Mouse (Mus musculus) forebrain, embryonic 16.5 days (tissue): ENCODE results near the gene Ndufaf2. TPM values are rescaled to one million over a fixed set of nuclear protein-coding genes. Genes with fewer than 3 reads are reported as not detected.

Experiments
- ATAC-seq: fragments of 200-750 bp; cut with Nextera tagmentation; 2 replicates; pipeline ENCODE4 v1.8.0; 2017; ENCODE audit warnings: mild to moderate bottlenecking, moderate library complexity
- H3K27ac ChIP-seq: fragments of 300-500 bp; sonication (generic); 2 replicates; pipeline ENCODE4 v1.5.1; 2014; ENCODE audit warnings: low read length, control low read depth
- H3K27me3 ChIP-seq: fragments of 300-500 bp; sonication (generic); replicated peaks from 2 replicates; pipeline ENCODE4 v1.6.1; 2014; ENCODE audit warnings: low read length; ENCODE audit not compliant: control insufficient read depth, insufficient read depth
- H3K36me3 ChIP-seq: fragments of 300-500 bp; sonication (generic); 2 replicates; pipeline ENCODE4 v1.6.1; 2014; ENCODE audit not compliant: control insufficient read depth, insufficient read depth
- H3K4me1 ChIP-seq: fragments of 300-500 bp; sonication (generic); replicated peaks from 2 replicates; pipeline ENCODE4 v1.6.1; 2014; ENCODE audit warnings: low read length; ENCODE audit not compliant: control insufficient read depth, insufficient read depth
- H3K4me2 ChIP-seq: fragments of 300-500 bp; sonication (generic); 2 replicates; pipeline ENCODE4 v1.6.1; 2014; ENCODE audit warnings: mild to moderate bottlenecking, low read length, control low read depth
- H3K4me3 ChIP-seq: fragments of 300-500 bp; sonication (generic); replicated peaks from 2 replicates; pipeline ENCODE4 v1.5.1; 2014; ENCODE audit warnings: mild to moderate bottlenecking, low read length, control low read depth
- H3K9ac ChIP-seq: fragments of 300-500 bp; sonication (generic); replicated peaks from 2 replicates; pipeline ENCODE4 v1.6.1; 2014; ENCODE audit warnings: low read depth, low read length, control low read depth
- H3K9me3 ChIP-seq: fragments of 300-500 bp; sonication (generic); 2 replicates; pipeline ENCODE4 v1.6.1; 2016; ENCODE audit warnings: low read length; ENCODE audit not compliant: control insufficient read depth
- WGBS: fragments of 180-500 bp; shearing (Covaris S2); extraction: QIAGEN DNeasy Blood & Tissue Kit; methylation state at CpG from one replicate; pipeline ENCODE4 v1.1.7; 2014; 5-methylcytosine and 5-hydroxymethylcytosine counted together
- polyA plus RNA-seq: library from polyadenylated mRNA; unstranded; fragments of >200 nt; fragmentation: Nextera tagmentation; extraction: Ambion mirVana; gene quantifications from 2 replicates; pipeline ENCODE4 v1.2.1, GENCODE M21; 2015

The Ndufaf2 gene
- polyA plus RNA-seq, 1 experiment from 2014 or later = 72.8 TPM

DNA sequence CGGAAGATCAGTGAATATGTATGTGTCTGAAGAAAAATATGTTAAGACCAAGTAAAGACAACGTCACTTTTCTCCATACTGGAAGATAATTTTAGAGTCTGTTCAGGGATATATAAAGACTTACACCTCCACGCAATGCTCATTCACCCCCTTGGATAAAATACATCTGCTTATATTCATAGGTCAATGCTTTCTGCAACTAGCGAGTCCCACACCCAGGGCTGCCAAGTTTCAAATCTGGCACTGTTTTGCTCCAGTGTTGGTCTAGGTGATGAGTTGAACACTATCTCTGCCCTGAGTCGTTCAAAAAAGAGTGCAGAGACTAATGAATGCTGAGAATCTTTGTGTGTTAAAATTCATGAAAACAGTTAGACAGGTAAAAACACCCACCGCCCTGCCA lies 47.5 kb downstream of the Ndufaf2 start:
- no peak for ATAC-seq
- Histone ChIP-seq H3K9me3 (no peaks in the 10 kb centered on the region), H3K4me2 (no peak overlapping the region), H3K36me3 (no peaks in the 10 kb centered on the region), H3K27ac (no peak overlapping the region), H3K9ac (no peak overlapping the region), H3K27me3 (no peaks in the 10 kb centered on the region), H3K4me1 (peaks cover 10% of the 10 kb centered on the region), H3K4me3 (no peak overlapping the region)
- WGBS = 90% methylated on average over 6 of the region's 6 CpGs

GRCm38 (mm10) chr13:108100700-108101099 lies 57.7 kb downstream of the Ndufaf2 start:
- no peaks in the 10 kb centered on the region for H3K4me1 ChIP-seq
- no peak overlapping the region for H3K9ac ChIP-seq
- no peaks in the 10 kb centered on the region for H3K36me3 ChIP-seq
- no peaks in the 10 kb centered on the region for H3K27me3 ChIP-seq
- WGBS = 78% methylated on average over 2 of the region's 2 CpGs
- no peak for ATAC-seq
- H3K4me3 ChIP-seq = no peak overlapping the region
- H3K27ac ChIP-seq = no peak overlapping the region
- H3K9me3 ChIP-seq = no peaks in the 10 kb centered on the region
- H3K4me2 ChIP-seq = no peak overlapping the region

DNA sequence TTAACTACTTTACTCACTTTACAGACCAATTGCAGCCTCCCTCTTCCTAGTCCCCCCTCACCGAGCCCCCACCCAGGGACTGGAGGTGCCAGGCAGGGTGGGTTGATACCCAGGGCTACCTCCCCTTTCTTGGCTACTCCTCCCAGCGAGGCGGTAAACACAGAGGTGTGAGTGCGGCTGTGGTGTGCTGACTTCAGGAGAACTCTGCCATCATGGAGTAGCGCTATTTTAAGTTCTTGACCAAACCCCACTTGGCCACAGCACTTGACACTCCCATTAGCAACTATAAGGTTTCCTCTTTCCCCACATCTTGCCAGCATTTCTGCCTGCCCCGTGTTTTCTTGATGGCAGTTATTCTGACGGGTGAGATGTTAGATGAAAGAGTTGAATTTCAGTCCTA lies 62.0 kb downstream of the Ndufaf2 start:
- no peaks in the 10 kb centered on the region for H3K27me3 ChIP-seq
- H3K4me1 ChIP-seq = no peaks in the 10 kb centered on the region
- no peaks in the 10 kb centered on the region for H3K36me3 ChIP-seq
- no peak overlapping the region for H3K27ac ChIP-seq
- no peak overlapping the region for H3K9ac ChIP-seq
- H3K4me2 ChIP-seq = no peak overlapping the region
- WGBS = 84% methylated on average over 7 of the region's 7 CpGs
- H3K9me3 ChIP-seq = no peaks in the 10 kb centered on the region
- no peak overlapping the region for H3K4me3 ChIP-seq
- ATAC-seq = no peak

GRCm38 (mm10) chr13:108095617-108096016 lies 62.8 kb downstream of the Ndufaf2 start:
- H3K4me3 ChIP-seq = no peak overlapping the region
- no peaks in the 10 kb centered on the region for H3K4me1 ChIP-seq
- H3K36me3 ChIP-seq = no peaks in the 10 kb centered on the region
- peak; percentile 67 for ATAC-seq
- no peaks in the 10 kb centered on the region for H3K9me3 ChIP-seq
- no peak overlapping the region for H3K4me2 ChIP-seq
- H3K27me3 ChIP-seq = no peaks in the 10 kb centered on the region
- H3K27ac ChIP-seq = no peak overlapping the region
- H3K9ac ChIP-seq = no peak overlapping the region
- 56% methylated on average over 7 of the region's 7 CpGs for WGBS

- Histone ChIP-seq H3K27ac (no peak overlapping the region), H3K4me2 (no peak overlapping the region), H3K36me3 (no peaks in the 10 kb centered on the region), H3K4me3 (no peak overlapping the region), H3K9me3 (no peaks in the 10 kb centered on the region), H3K27me3 (no peaks in the 10 kb centered on the region), H3K4me1 (no peaks in the 10 kb centered on the region), H3K9ac (no peak overlapping the region)
- 90% methylated on average over 5 of the region's 5 CpGs for WGBS
- ATAC-seq = no peak
These were observed 63.7 kb downstream of the Ndufaf2 start for GRCm38 (mm10) chr13:108094681-108095080.

- Histone ChIP-seq H3K4me1 (no peaks in the 10 kb centered on the region), H3K27me3 (no peaks in the 10 kb centered on the region), H3K4me2 (no peak overlapping the region), H3K9me3 (no peaks in the 10 kb centered on the region), H3K9ac (no peak overlapping the region), H3K36me3 (no peaks in the 10 kb centered on the region), H3K27ac (no peak overlapping the region), H3K4me3 (no peak overlapping the region)
- ATAC-seq = no peak
- 94% methylated on average over 7 of the region's 7 CpGs for WGBS
These were observed 66.1 kb downstream of the Ndufaf2 start for GRCm38 (mm10) chr13:108092290-108092689.

- H3K36me3 ChIP-seq = no peaks in the 10 kb centered on the region
- ATAC-seq = no peak
- 68% methylated on average over 4 of the region's 4 CpGs for WGBS
- no peaks in the 10 kb centered on the region for H3K9me3 ChIP-seq
- no peaks in the 10 kb centered on the region for H3K4me1 ChIP-seq
- no peaks in the 10 kb centered on the region for H3K27me3 ChIP-seq
- H3K27ac ChIP-seq = no peak overlapping the region
- H3K4me2 ChIP-seq = no peak overlapping the region
- H3K4me3 ChIP-seq = no peak overlapping the region
- H3K9ac ChIP-seq = no peak overlapping the region
These were observed 71.7 kb downstream of the Ndufaf2 start for GRCm38 (mm10) chr13:108086724-108087123.

- Histone ChIP-seq H3K27ac (no peak overlapping the region), H3K36me3 (no peaks in the 10 kb centered on the region), H3K4me1 (no peaks in the 10 kb centered on the region), H3K9ac (no peak overlapping the region), H3K27me3 (no peaks in the 10 kb centered on the region), H3K4me3 (no peak overlapping the region), H3K4me2 (no peak overlapping the region), H3K9me3 (no peaks in the 10 kb centered on the region)
- ATAC-seq = no peak
- 83% methylated on average over 5 of the region's 5 CpGs for WGBS
These were observed 72.4 kb downstream of the Ndufaf2 start for GRCm38 (mm10) chr13:108086036-108086435.

GRCm38 (mm10) chr13:108084086-108084485 lies 74.3 kb downstream of the Ndufaf2 start:
- Histone ChIP-seq H3K4me3 (no peak overlapping the region), H3K27ac (no peak overlapping the region), H3K9ac (no peak overlapping the region)

GRCm38 (mm10) chr13:108077901-108078300 lies 80.5 kb downstream of the Ndufaf2 start:
- WGBS = 59% methylated on average over 4 of the region's 4 CpGs
- no peak for ATAC-seq
- Histone ChIP-seq H3K9ac (no peak overlapping the region), H3K27ac (no peak overlapping the region), H3K36me3 (no peaks in the 10 kb centered on the region), H3K9me3 (no peaks in the 10 kb centered on the region), H3K27me3 (no peaks in the 10 kb centered on the region), H3K4me2 (no peak overlapping the region), H3K4me3 (no peak overlapping the region), H3K4me1 (peaks cover 6% of the 10 kb centered on the region; the same call in 1 of the 2 replicates)

More at GRCm38 (mm10) chr13:108084086-108084485, 74.3 kb downstream of the Ndufaf2 start:
- WGBS = 87% methylated on average over 4 of the region's 4 CpGs
- H3K9me3 ChIP-seq = no peaks in the 10 kb centered on the region
- no peak overlapping the region for H3K4me2 ChIP-seq
- no peaks in the 10 kb centered on the region for H3K36me3 ChIP-seq
- ATAC-seq = no peak
- H3K4me1 ChIP-seq = no peaks in the 10 kb centered on the region
- H3K27me3 ChIP-seq = no peaks in the 10 kb centered on the region
